Mouse (Mus musculus): Measurements from ENCODE around the gene Zbtb14. TPM values are rescaled to one million over a fixed set of nuclear protein-coding genes. Genes with fewer than 3 reads are reported as not detected.

The Zbtb14 gene
- 7.0 and 7.3 TPM in 2 replicates for total RNA-seq (2023)

DNA sequence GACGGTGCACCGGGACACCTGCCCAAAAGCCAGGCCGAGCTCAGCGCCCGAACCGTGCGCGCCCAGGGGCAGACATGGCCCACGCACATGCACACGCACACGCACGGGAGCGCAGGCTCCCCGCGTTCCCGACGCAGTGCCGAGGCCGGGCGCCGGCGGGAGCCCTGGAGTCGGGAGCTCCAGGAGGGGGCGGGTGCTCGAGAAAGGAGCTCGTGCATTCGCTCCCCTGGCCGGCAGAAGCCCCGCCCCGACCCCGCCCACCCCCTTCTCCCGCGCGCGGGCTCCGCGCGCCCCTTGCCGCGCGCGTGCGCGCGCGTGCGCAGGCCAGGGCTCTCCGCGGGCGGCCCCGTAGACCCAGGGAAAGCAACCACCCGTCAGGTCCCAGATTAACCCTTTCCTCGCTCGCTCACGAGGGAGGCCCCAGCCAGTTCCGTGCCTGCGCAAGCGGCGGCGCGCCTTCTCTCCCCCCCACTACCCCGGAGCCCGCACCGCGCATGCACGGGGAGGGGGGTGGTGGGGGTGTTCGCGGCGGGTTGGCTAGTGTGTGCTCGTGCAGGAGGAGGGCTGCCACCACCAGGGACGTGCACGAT, at the start of gene Zbtb14:
TSS of gene Zbtb14 (plus strand) at position 540 of the 590 bp plus-strand sequence.

DNA sequence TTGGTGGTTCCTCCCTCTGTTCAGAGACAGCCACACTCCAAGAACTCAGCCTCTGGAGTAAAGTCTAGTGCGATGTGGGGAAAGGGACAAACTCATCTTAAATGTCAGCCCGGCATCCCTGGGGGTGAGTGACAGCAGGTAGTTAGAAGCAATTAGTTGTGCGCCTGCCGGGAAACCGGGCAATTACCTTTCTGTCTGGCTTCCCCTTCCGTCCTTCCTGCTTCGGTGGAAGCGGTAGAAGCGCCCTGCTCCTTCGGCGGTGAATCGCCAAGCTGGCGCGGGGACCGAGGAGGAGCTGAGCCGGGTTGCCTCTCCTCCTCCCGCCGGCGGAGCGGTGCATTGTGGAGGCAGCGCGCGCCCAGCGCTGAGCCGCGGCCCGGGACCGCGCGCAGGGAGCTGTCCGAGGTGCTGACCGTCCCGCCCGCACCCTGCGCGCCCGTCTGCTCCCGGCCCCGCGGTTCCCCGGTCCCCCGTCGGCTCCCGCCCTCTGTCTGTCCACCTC, 56.2 kb downstream of the Zbtb14 start, which contains the start of gene Akain1:
TSS of gene Akain1 (plus strand) at position 337 of the 502 bp plus-strand sequence.

Other genes with a start within 250 kb of the Zbtb14 start
- 2.9 and 5.3 TPM in 2 replicates for gene Akain1, start 56.3 kb downstream of the Zbtb14 start, total RNA-seq (2023)